Mouse (Mus musculus) MEL (cell line): ENCODE results near the gene 1700018F24Rik. TPM values are rescaled to one million over a fixed set of nuclear protein-coding genes. Genes with fewer than 3 reads are reported as not detected.
"Not testable (repeated sequence)": the region's sequence is repeated elsewhere in the genome, so short reads cannot be mapped to it uniquely, and the experiment has no call there.

Experiments
- DNase-seq: peaks from one replicate; pipeline ENCODE4 v3.0.0; 2011; ENCODE audit warnings: low read depth, low spot score
- H3K27ac ChIP-seq: 2 replicates; pipeline ENCODE4 v1.5.1; 2012; ENCODE audit warnings: low read depth, mild to moderate bottlenecking, control low read depth, low read length, moderate library complexity; ENCODE audit not compliant: control insufficient read depth
- H3K27me3 ChIP-seq, 2 experiments: fragments of 150-350 bp in 1 of 2; sonication (generic) in 1 of 2; 2 replicates each; pipeline ENCODE4 v1.6.1; 2012; ENCODE audit warnings: low read length in 2 of 2, mild to moderate bottlenecking in 2 of 2, improper control_type of control experiment in 1 of 2, moderate library complexity in 1 of 2; ENCODE audit not compliant: insufficient read depth in 2 of 2, control insufficient read depth in 1 of 2
- H3K36me3 ChIP-seq, 2 experiments: 2 replicates each; pipeline ENCODE4 v1.6.1; 2012 to 2014; ENCODE audit warnings: low read length in 2 of 2, improper control_type of control experiment in 1 of 2, inconsistent platforms in 1 of 2, mild to moderate bottlenecking in 1 of 2; ENCODE audit not compliant: insufficient read depth in 2 of 2, control insufficient read depth in 1 of 2
- H3K4me1 ChIP-seq, 2 experiments: fragments of 150-350 bp in 1 of 2; sonication (generic) in 1 of 2; 2 replicates each; pipeline ENCODE4 v1.6.1; 2012; ENCODE audit warnings: low read length in 2 of 2, improper control_type of control experiment in 1 of 2, mild to moderate bottlenecking in 1 of 2; ENCODE audit not compliant: insufficient read depth in 2 of 2, control insufficient read depth in 1 of 2
- H3K4me3 ChIP-seq, 2 experiments: fragments of 150-350 bp in 1 of 2; sonication (generic) in 1 of 2; 2 replicates each; pipeline ENCODE4 v1.5.1; 2012; ENCODE audit warnings: low read depth in 2 of 2, low read length in 2 of 2, mild to moderate bottlenecking in 2 of 2, moderate library complexity in 2 of 2, control low read depth in 1 of 2, improper control_type of control experiment in 1 of 2; ENCODE audit not compliant: control insufficient read depth in 1 of 2, insufficient read depth in 1 of 2
- H3K79me2 ChIP-seq: 2 replicates; pipeline ENCODE4 v1.6.1; 2012; ENCODE audit warnings: mild to moderate bottlenecking, low read length, moderate library complexity; ENCODE audit not compliant: control insufficient read depth, poor library complexity, insufficient read depth
- H3K9ac ChIP-seq: 2 replicates; pipeline ENCODE4 v1.6.1; 2012; ENCODE audit warnings: low read depth, mild to moderate bottlenecking, control low read depth, low read length, moderate library complexity; ENCODE audit not compliant: control insufficient read depth, poor library complexity, severe bottlenecking
- H3K9me3 ChIP-seq: fragments of 150-350 bp; sonication (generic); replicated peaks from 2 replicates; pipeline ENCODE4 v1.6.1; 2012; ENCODE audit warnings: mild to moderate bottlenecking, low read length, improper control_type of control experiment, moderate library complexity; ENCODE audit not compliant: insufficient read depth
- CHD1 ChIP-seq: IDR thresholded peaks from 2 replicates; pipeline ENCODE4 v1.6.1; 2012; ENCODE audit warnings: low read depth, mild to moderate bottlenecking, inconsistent platforms, low read length, improper control_type of control experiment
- CTCF ChIP-seq, 3 experiments: IDR thresholded peaks in 2 of 3; conservative IDR thresholded peaks in 1 of 3; 2 replicates each; pipeline ENCODE4 v1.5.1; 2011 to 2012; ENCODE audit warnings: low read length in 3 of 3, low read depth in 2 of 3, mild to moderate bottlenecking in 2 of 3, improper control_type of control experiment in 1 of 3, inconsistent platforms in 1 of 3, mixed read lengths in 1 of 3, moderate library complexity in 1 of 3; ENCODE audit not compliant: control insufficient read depth in 1 of 3, insufficient read depth in 1 of 3, poor library complexity in 1 of 3, severe bottlenecking in 1 of 3
- ELF1 ChIP-seq: IDR thresholded peaks from 2 replicates; pipeline ENCODE4 v1.6.1; 2014; ENCODE audit warnings: low read depth, mild to moderate bottlenecking, inconsistent platforms, low read length, improper control_type of control experiment, moderate library complexity
- EP300 ChIP-seq, 2 experiments: IDR thresholded peaks; 2 replicates each; pipeline ENCODE4 v1.6.1; 2011; ENCODE audit warnings: improper control_type of control experiment in 2 of 2, low read length in 2 of 2, low read depth in 1 of 2, mild to moderate bottlenecking in 1 of 2
- ETS1 ChIP-seq: IDR thresholded peaks from 2 replicates; pipeline ENCODE4 v1.6.1; 2012; ENCODE audit warnings: low read depth, mild to moderate bottlenecking, inconsistent platforms, low read length, improper control_type of control experiment, moderate library complexity
- GATA1 ChIP-seq: IDR thresholded peaks from 2 replicates; pipeline ENCODE4 v1.6.1; 2011; ENCODE audit warnings: low read depth, low read length, improper control_type of control experiment
- JUND ChIP-seq: IDR thresholded peaks from 2 replicates; pipeline ENCODE4 v1.6.1; 2011; ENCODE audit warnings: low read depth, mild to moderate bottlenecking, improper control_type of control experiment, low read length
- MXI1 ChIP-seq: IDR thresholded peaks from 2 replicates; pipeline ENCODE4 v1.6.1; 2011; ENCODE audit warnings: mild to moderate bottlenecking, low read depth, low read length, improper control_type of control experiment
- SIN3A ChIP-seq: IDR thresholded peaks from 2 replicates; pipeline ENCODE4 v1.6.1; 2012; ENCODE audit warnings: low read length, improper control_type of control experiment, inconsistent platforms
- TCF12 ChIP-seq: IDR thresholded peaks from 2 replicates; pipeline ENCODE4 v1.6.1; 2014; ENCODE audit warnings: low read depth, mild to moderate bottlenecking, inconsistent platforms, low read length, improper control_type of control experiment, moderate library complexity
- USF1 ChIP-seq: IDR thresholded peaks from 2 replicates; pipeline ENCODE4 v1.6.1; 2014; ENCODE audit warnings: low read depth, mild to moderate bottlenecking, inconsistent platforms, low read length, improper control_type of control experiment, moderate library complexity
- polyA plus RNA-seq, 2 experiments: library from polyadenylated mRNA; stranded (reverse) in 1 of 2; unstranded in 1 of 2; fragments of >175 nt in 1 of 2; fragments of >200 nt in 1 of 2; gene quantifications; 2 replicates each; pipeline versions ENCODE4 v1.2.1 to v1.2.4; 2012; ENCODE audit warnings: low replicate concordance in 2 of 2, low read depth in 1 of 2; ENCODE audit not compliant: insufficient read length in 2 of 2, insufficient read depth in 1 of 2, missing spikeins in 1 of 2
- total RNA-seq: library from RNA; depleted of rRNA; stranded (reverse); fragments of 300-350 nt; gene quantifications from 2 replicates; pipeline ENCODE4 v1.2.3, GENCODE M21; 2012

The 1700018F24Rik gene
- total and polyA plus RNA-seq, 3 experiments, result not detected

DNA sequence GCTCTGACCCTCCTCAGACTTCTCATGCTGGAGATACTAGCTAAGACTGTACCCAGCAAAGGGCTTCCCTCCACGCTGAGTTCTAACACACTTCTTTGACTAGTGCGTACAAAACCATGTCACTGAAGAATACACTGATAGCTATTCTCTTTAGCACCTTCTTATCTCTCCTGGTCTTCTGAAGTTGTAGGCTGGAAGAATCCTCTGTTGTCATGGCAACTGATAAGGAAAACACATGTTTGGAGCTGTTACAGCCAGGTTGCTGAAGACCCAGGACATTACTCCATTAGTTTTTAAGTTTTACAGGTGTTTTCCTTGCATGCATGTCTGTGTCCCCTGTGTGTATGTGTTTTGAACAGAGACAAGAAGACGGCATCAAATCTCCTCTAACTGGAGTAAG, 11.4 kb downstream of the 1700018F24Rik start:
- H3K79me2 ChIP-seq, H3K36me3 ChIP-seq, H3K4me3 ChIP-seq, H3K27me3 ChIP-seq: not testable (repeated sequence)
- H3K4me1 ChIP-seq, result peaks cover 3 to 14% of the 10 kb centered on the region in 2 experiments
- TF ChIP-seq EP300 (IDR thresholded peaks at IDR 0.05; ENCODE audit: low read depth in 1 of 2, low read length in 2 of 2) (peak; percentile 31 to 64; a peak in 2 of 4 replicates), GATA1 (peak; percentile 85), MXI1 (peak; percentile 83), SIN3A (peak; percentile 79), ETS1 (peak; percentile 58), ELF1 (0 out of 2 replicates have a peak, but pooled peaks have one; percentile 41), TCF12 (peak; percentile 25; the same call in 1 of the 2 replicates)
- TF ChIP-seq, all 39 proteins: peak for 7; not testable (repeated sequence) for 32
- not testable (repeated sequence) for H3K9me3 ChIP-seq, H3K9ac ChIP-seq, H3K27ac ChIP-seq
- DNase-seq, result peak; percentile 78

DNA sequence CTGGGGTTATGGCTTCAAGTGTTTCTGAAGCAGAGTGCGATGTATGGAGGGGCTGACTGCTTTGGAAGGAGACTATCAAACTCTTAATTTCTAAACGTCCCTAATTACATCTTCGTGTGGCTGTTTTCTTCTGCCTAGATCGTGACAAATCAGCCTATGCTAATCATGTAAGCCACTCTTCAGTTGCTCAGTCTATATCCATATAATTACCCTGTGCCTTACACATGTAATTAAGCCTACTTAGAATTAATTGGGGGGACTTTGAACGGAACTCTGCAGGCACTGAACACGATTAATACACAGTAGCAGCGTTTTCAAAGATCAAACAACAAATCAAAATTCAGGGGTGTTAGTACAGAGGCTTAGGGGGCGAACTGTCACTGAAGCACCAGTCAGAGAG, 15.1 kb downstream of the 1700018F24Rik start:
- peaks cover 3 to 14% of the 10 kb centered on the region in 2 experiments for H3K4me1 ChIP-seq
- H3K4me3 ChIP-seq, result no peak overlapping the region
- no peak for DNase-seq
- H3K79me2 ChIP-seq, result no peaks in the 10 kb centered on the region
- TF ChIP-seq JUND (no peak), USF1 (no peak)
- H3K27ac ChIP-seq, result no peak overlapping the region
- H3K36me3 ChIP-seq, result peaks cover 0 to 10% of the 10 kb centered on the region in 2 experiments; a peak in 2 of 4 replicates
- no peak overlapping the region for H3K9ac ChIP-seq
- no peaks in the 10 kb centered on the region for H3K9me3 ChIP-seq
- no peaks in the 10 kb centered on the region for H3K27me3 ChIP-seq

DNA sequence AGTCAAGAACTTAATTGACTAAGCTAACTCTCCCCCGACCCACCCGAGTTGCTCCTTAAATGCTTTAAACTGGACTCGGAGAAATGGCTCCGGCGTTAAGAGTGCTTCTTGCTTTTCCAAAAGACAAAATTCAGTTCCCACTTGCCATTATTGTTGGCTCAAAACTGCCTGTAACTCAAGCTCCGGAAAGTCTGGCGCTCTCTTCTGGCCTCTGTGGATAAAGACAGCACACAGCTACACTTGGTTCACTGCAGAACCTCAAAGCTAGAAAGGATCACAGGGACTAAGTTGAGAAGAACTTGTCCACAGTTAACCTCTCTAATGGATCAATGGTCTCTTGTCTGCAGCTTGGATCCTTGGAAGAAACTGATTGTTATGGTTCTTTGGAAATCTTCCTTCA, 15.9 kb downstream of the 1700018F24Rik start:
- peaks cover 0 to 10% of the 10 kb centered on the region in 2 experiments; a peak in 2 of 4 replicates for H3K36me3 ChIP-seq
- H3K4me1 ChIP-seq, result peaks cover 3 to 10% of the 10 kb centered on the region in 2 experiments
- H3K27ac ChIP-seq, result no peak overlapping the region
- no peaks in the 10 kb centered on the region for H3K27me3 ChIP-seq
- no peak overlapping the region for H3K9ac ChIP-seq
- no peak overlapping the region for H3K4me3 ChIP-seq
- DNase-seq, result no peak
- no peaks in the 10 kb centered on the region for H3K9me3 ChIP-seq
- H3K79me2 ChIP-seq, result no peaks in the 10 kb centered on the region
- TF ChIP-seq CHD1 (no peak), CTCF (IDR thresholded peaks at IDR 0.05 in 2 of 3, conservative IDR thresholded peaks at IDR 0.05 in 1 of 3; ENCODE audit: control insufficient read depth in 1 of 3, insufficient read depth in 1 of 3, low read depth in 2 of 3, low read length in 3 of 3, poor library complexity in 1 of 3, severe bottlenecking in 1 of 3) (peak in 1 of 3 experiments; percentile 27; a peak in 2 of 6 replicates)
